Mouse (Mus musculus) heart, adult 2 months (tissue): ENCODE results near the gene Angel2. TPM values are rescaled to one million over a fixed set of nuclear protein-coding genes. Genes with fewer than 3 reads are reported as not detected.

ENCODE experiments used
- DNase-seq, 2 experiments: peaks; one replicate each; pipeline ENCODE4 v3.0.0; 2021
- H3K27ac ChIP-seq: fragments of 200-600 bp; 2 replicates; pipeline ENCODE4 v1.8.1; 2022
- H3K27me3 ChIP-seq: fragments of 200-500 bp; 2 replicates; pipeline ENCODE4 v1.6.1; 2012; ENCODE audit warnings: mild to moderate bottlenecking, low read length, inconsistent platforms, mixed read lengths; ENCODE audit not compliant: control insufficient read depth, insufficient read depth
- H3K36me3 ChIP-seq: fragments of 200-500 bp; 2 replicates; pipeline ENCODE4 v1.6.1; 2012; ENCODE audit warnings: low read length, inconsistent platforms; ENCODE audit not compliant: control insufficient read depth, insufficient read depth
- H3K4me1 ChIP-seq: fragments of 200-500 bp; 2 replicates; pipeline ENCODE4 v1.6.1; 2011; ENCODE audit warnings: low read length; ENCODE audit not compliant: control insufficient read depth, insufficient read depth
- H3K4me3 ChIP-seq: fragments of 200-600 bp; 2 replicates; pipeline ENCODE4 v1.8.1; 2022
- H3K79me2 ChIP-seq: fragments of 200-500 bp; replicated peaks from 2 replicates; pipeline ENCODE4 v1.6.1; 2012; ENCODE audit warnings: mild to moderate bottlenecking, inconsistent platforms, low read length, moderate library complexity, mixed read lengths; ENCODE audit not compliant: control insufficient read depth, insufficient read depth
- H3K9ac ChIP-seq: fragments of 200-500 bp; 2 replicates; pipeline ENCODE4 v1.6.1; 2012; ENCODE audit warnings: low read depth, mild to moderate bottlenecking, control low read depth, inconsistent platforms, low read length, mixed read lengths
- CTCF ChIP-seq: fragments of 200-600 bp; IDR thresholded peaks from 2 replicates; pipeline ENCODE4 v1.8.1; 2022; ENCODE audit warnings: antibody characterized with exemption, mild to moderate bottlenecking, moderate library complexity
- EP300 ChIP-seq: fragments of 200-500 bp; IDR thresholded peaks from 2 replicates; pipeline ENCODE4 v1.6.1; 2011; ENCODE audit warnings: low read depth, low read length, control low read depth; ENCODE audit not compliant: insufficient read depth
- POLR2A ChIP-seq: fragments of 200-500 bp; IDR thresholded peaks from 2 replicates; pipeline ENCODE4 v1.6.1; 2011; ENCODE audit warnings: mild to moderate bottlenecking, low read depth, low read length, control low read depth; ENCODE audit not compliant: insufficient read depth
- WGBS: fragments of 180-500 bp; shearing (Covaris S2); methylation state at CpG from one replicate; pipeline ENCODE4 v1.1.7; 2018; 5-methylcytosine and 5-hydroxymethylcytosine counted together
- intact Hi-C: fragments of 180-260 bp; cut with DNase I; formaldehyde crosslinking; loops from one replicate; pipeline ENCODE4 v1.15.1; 2025
- polyA plus RNA-seq: library from polyadenylated mRNA; depleted of rRNA; stranded (reverse); fragments of >200 nt; gene quantifications from 2 replicates; pipeline ENCODE4 v1.2.3, GENCODE M21; 2012
- total RNA-seq, 2 experiments: library from RNA; stranded (reverse); gene quantifications; 2 replicates each; pipeline ENCODE4 v1.2.3; 2021

Gene Angel2
- total and polyA plus RNA-seq, 3 experiments = 18.5 to 28.0 (median 27.7) TPM

DNA sequence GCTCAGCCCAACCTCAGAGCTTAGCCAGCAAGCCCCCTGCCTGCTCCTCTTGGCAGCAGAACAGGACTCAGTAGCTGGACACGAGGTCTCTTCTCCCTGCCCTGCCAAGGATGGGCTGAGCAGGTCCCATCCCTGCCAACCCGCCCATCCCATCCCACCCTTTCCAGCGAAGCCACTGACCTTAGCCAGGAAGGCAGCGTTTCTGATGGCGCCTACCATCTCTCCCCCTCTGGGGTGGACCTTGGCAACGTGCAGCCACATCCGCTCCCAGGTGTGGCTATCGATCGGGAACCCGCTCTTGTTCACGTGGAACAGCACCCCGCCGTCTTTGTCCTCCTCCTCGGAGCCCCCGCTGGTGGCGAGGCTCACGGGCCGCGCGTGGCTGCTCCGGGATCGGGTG, 53.1 kb downstream of the Angel2 start:
- DNase-seq = no peak
- TF ChIP-seq EP300 = no peak
- no peak for TF ChIP-seq POLR2A
- TF ChIP-seq CTCF = no peak
- no peaks in the 10 kb centered on the region for H3K79me2 ChIP-seq
- no peaks in the 10 kb centered on the region for H3K36me3 ChIP-seq
- H3K9ac ChIP-seq = peak overlapping the region; percentile 9; the same call in 1 of the 2 replicates
- intact Hi-C loops = no loop called here
- peak overlapping the region; percentile 56 for H3K4me3 ChIP-seq
- H3K27ac ChIP-seq = no peak overlapping the region
- 4% methylated on average over 22 of the region's 22 CpGs for WGBS
- H3K27me3 ChIP-seq = peaks cover 4% of the 10 kb centered on the region; the same call in 1 of the 2 replicates
- 0 out of 2 replicates have a peak, but pooled peaks cover 1% of the 10 kb centered on the region for H3K4me1 ChIP-seq

DNA sequence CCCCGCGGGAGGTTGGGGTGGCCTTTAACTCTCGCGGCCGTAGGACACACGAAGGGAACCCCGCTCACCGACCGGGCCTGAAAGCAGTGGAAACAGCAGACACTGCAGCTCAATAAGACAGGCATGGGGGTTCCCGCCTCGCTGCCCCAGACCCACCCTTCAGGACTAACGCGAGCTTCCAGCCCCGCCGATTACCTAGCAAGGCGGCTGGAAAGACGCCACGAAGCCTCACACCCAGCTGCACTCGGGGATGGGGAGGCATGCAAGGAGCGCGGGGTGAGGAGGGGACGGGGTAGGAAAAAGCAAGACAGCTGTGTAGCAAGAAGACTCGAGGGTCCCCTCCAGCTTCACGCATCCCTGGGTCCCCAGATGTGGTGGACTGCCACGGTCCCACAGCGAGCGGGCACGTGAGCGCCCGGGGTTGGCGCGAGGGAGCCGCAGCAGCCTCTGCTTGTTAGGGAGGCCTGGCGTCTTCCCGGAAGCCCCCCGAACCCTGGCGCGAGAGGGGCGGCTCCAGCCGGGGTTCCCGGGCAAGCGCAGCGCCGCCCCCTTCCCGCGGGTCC, 53.7 kb downstream of the Angel2 start:
- 0 out of 2 replicates have a peak, but pooled peaks cover 1% of the 10 kb centered on the region for H3K4me1 ChIP-seq

DNA sequence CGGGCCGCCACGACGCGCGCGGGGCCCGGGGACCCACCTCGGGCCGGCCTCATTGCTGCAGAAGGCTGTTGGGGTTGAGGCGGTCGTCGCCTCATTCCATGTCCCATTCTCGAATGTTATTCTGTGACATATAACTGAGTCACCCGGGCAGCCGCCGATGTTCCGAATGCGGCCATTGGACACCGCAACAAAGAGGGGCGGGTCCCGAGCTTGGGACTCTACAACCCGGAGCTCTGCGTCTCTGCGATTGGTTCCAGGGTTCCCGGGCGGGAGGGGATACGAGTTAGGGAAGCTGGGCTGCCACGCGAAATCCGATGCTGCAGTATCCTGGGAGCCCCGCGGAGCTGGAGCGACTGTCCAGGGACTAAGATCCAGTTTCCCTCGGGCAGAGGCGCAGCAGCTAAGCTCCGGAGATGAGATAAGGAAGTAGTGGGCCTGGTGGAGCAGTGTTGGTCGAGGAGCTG, 54.2 kb downstream of the Angel2 start, which contains the start of gene Vash2:
TSS of gene Vash2 (minus strand) at position 197 of the 464 bp plus-strand sequence.
- H3K9ac ChIP-seq = peak within 1 kb of the TSS; percentile 9
- TF ChIP-seq CTCF = no peak
- H3K27ac ChIP-seq = no peak within 1 kb of the TSS
- intact Hi-C loops = no loop called here
- H3K27me3 ChIP-seq = peaks cover 4% of the 10 kb centered on the region; the same call in 1 of the 2 replicates
- H3K79me2 ChIP-seq = no peaks in the 10 kb centered on the region
- under 1% methylated on average over 38 of the region's 38 CpGs for WGBS
- 0 out of 2 replicates have a peak, but pooled peaks cover 1% of the 10 kb centered on the region for H3K4me1 ChIP-seq
- H3K4me3 ChIP-seq = peak within 1 kb of the TSS; percentile 56
- DNase-seq = peak; percentile 78 to 86
- no peaks in the 10 kb centered on the region for H3K36me3 ChIP-seq

More for the DNA sequence above, 53.7 kb downstream of the Angel2 start:
- Histone ChIP-seq H3K27me3 (peaks cover 4% of the 10 kb centered on the region; the same call in 1 of the 2 replicates), H3K27ac (no peak overlapping the region), H3K9ac (peak overlapping the region; percentile 9), H3K4me3 (peak overlapping the region; percentile 56), H3K79me2 (no peaks in the 10 kb centered on the region), H3K36me3 (no peaks in the 10 kb centered on the region)
- DNase-seq = peak in 1 of 2 experiments; percentile 46
- intact Hi-C loops = no loop called here
- TF ChIP-seq POLR2A (no peak), EP300 (no peak), CTCF (no peak)
- under 1% methylated on average over 46 of the region's 46 CpGs for WGBS

DNA sequence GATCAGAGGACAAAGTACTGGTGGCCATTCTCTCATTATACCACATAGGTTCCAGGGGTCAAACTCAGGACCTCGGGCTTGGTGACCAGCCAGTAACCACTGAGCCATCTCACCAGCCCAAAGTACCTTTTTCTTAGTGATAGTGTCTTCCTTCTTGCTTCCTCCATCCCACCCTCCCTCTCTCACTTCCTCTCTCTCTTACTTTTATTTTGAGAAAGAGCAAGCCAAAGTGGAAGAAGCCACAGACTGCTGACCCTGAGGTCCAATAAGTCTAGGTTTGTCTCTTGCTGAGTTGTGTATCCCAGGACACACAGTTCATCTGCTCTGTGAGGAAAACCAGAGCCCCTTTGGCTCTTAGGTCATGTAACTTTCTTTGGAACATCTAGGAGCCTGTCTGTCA, 55.6 kb downstream of the Angel2 start:
- 85% methylated on average over 1 of the region's 1 CpGs for WGBS
- no peak for TF ChIP-seq CTCF
- no peak for TF ChIP-seq EP300
- no peak for TF ChIP-seq POLR2A
- Histone ChIP-seq H3K4me3 (no peak overlapping the region), H3K4me1 (0 out of 2 replicates have a peak, but pooled peaks cover 1% of the 10 kb centered on the region), H3K27ac (no peak overlapping the region), H3K9ac (no peak overlapping the region), H3K27me3 (peaks cover 4% of the 10 kb centered on the region; the same call in 1 of the 2 replicates), H3K36me3 (no peaks in the 10 kb centered on the region), H3K79me2 (no peaks in the 10 kb centered on the region)
- intact Hi-C loops = no loop called here
- DNase-seq = no peak

DNA sequence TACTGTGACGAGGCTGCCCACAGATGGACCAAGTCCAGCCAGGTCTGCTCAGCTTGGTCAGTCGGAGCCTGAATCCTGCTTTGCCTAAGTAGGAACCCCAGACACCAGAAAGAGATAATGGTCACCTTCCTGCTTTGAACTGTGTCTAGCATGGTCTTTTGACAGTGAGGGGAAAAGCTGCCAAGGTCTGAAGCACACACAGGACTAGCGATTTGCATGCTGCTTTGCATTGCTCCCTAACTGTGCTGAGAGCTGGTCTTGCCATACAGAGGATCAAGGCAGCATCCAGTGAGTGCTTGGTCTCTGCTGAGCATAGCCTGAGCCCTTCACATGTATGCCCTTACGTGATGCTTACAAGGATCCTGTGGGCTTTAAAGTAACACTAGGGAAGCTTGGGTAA, 56.5 kb downstream of the Angel2 start:
- no peak overlapping the region for H3K27ac ChIP-seq
- TF ChIP-seq CTCF = no peak
- no peak for TF ChIP-seq EP300
- no peak for TF ChIP-seq POLR2A
- H3K36me3 ChIP-seq = no peaks in the 10 kb centered on the region
- no peak overlapping the region for H3K9ac ChIP-seq
- no peak overlapping the region for H3K4me3 ChIP-seq
- peaks cover 4% of the 10 kb centered on the region; the same call in 1 of the 2 replicates for H3K27me3 ChIP-seq
- H3K79me2 ChIP-seq = no peaks in the 10 kb centered on the region
- WGBS = 82% methylated on average over 4 of the region's 4 CpGs
- H3K4me1 ChIP-seq = 0 out of 2 replicates have a peak, but pooled peaks cover 1% of the 10 kb centered on the region
- intact Hi-C loops = no loop called here
- no peak for DNase-seq

DNA sequence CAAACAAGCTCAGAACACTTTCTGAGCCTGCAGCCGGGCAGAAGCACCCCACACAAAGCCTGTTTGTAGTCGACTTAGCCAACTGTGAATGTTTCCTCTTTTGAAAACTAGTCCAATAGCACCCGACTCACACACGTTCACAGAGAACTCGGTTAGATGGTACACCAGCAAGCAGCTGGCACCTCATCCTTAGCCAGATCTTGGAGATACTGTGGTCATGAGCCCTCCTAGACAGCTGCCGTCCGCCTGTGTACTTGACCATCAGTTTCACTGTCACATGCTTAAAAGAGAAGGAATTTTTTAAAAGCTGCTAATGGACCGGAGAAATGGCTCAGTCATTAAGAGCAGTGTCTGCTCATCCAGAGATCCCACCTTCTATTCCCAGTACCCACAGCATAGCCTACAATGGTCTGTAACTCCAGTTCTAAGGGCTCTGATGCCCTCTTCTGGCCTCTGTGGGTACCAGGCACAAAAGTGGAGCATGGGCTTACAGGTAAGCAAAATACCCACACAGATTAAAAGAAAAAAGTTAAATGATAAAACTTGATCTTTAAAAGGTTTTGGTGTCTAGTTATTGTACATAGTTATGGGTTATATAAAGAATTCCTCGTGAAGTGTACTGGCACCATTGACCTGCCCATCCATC, 64.6 kb downstream of the Angel2 start:
- H3K79me2 ChIP-seq = no peaks in the 10 kb centered on the region
- H3K27ac ChIP-seq = no peak overlapping the region
- intact Hi-C loops = no loop called here
- H3K36me3 ChIP-seq = no peaks in the 10 kb centered on the region
- WGBS = 86% methylated on average over 9 of the region's 9 CpGs
- no peak for DNase-seq
- H3K9ac ChIP-seq = no peak overlapping the region
- TF ChIP-seq CTCF (peak; percentile 52), EP300 (no peak)
- H3K4me1 ChIP-seq = no peaks in the 10 kb centered on the region
- no peak overlapping the region for H3K4me3 ChIP-seq
- H3K27me3 ChIP-seq = no peaks in the 10 kb centered on the region; the same call in 1 of the 2 replicates
